Mouse (Mus musculus) yolk sac, embryonic 10.5 days (tissue): ENCODE data around the gene Alyref.

Source experiments
- DNase-seq: peaks from one replicate; pipeline ENCODE4 v3.0.0-alpha.2; 2017; ENCODE audit warnings: low spot score

Gene Alyref

GRCm38 (mm10) chr11:120542376-120542775, 55.8 kb downstream of the Alyref start:
- DNase-seq: no peak
